Mouse (Mus musculus): ENCODE data around the gene Rcan1.
"Not testable (repeated sequence)": the region's sequence is repeated elsewhere in the genome, so short reads cannot be mapped to it uniquely, and the experiment has no call there.

The Rcan1 gene

GRCm38 (mm10) chr16:92433176-92433575, 37.5 kb downstream of the Rcan1 start:
- DNase-seq (ENCODE audit: low read depth, low spot score): no peak

GRCm38 (mm10) chr16:92430731-92431130, 39.9 kb downstream of the Rcan1 start:
- DNase-seq (ENCODE audit: low read depth, low spot score): no peak

- no peak for DNase-seq (ENCODE audit: low read depth, low spot score)
Measured at GRCm38 (mm10) chr16:92428197-92428950, 42.3 kb downstream of the Rcan1 start.

GRCm38 (mm10) chr16:92426708-92427107, 44.0 kb downstream of the Rcan1 start:
- no peak for DNase-seq (ENCODE audit: low read depth, low spot score)

GRCm38 (mm10) chr16:92425875-92426274, 44.8 kb downstream of the Rcan1 start:
- no peak for DNase-seq (ENCODE audit: low read depth, low spot score)

GRCm38 (mm10) chr16:92423363-92423762, 47.3 kb downstream of the Rcan1 start:
- no peak for DNase-seq (ENCODE audit: low read depth, low spot score)

- DNase-seq (ENCODE audit: low read depth, low spot score): no peak
Measured at GRCm38 (mm10) chr16:92422435-92423362, 48.0 kb downstream of the Rcan1 start.

GRCm38 (mm10) chr16:92421147-92421934, 49.3 kb downstream of the Rcan1 start:
- DNase-seq (ENCODE audit: low read depth, low spot score): no peak

GRCm38 (mm10) chr16:92420641-92421040, 50.0 kb downstream of the Rcan1 start:
- no peak for DNase-seq (ENCODE audit: low read depth, low spot score)

GRCm38 (mm10) chr16:92419099-92419498, 51.6 kb downstream of the Rcan1 start:
- DNase-seq (ENCODE audit: low read depth, low spot score): no peak

- no peak for DNase-seq (ENCODE audit: low read depth, low spot score)
Measured at GRCm38 (mm10) chr16:92417267-92417666, 53.4 kb downstream of the Rcan1 start.

- DNase-seq (ENCODE audit: low read depth, low spot score): no peak
Measured at GRCm38 (mm10) chr16:92415702-92416118, 55.0 kb downstream of the Rcan1 start.

- not testable (repeated sequence) for DNase-seq (ENCODE audit: low read depth, low spot score)
Measured at GRCm38 (mm10) chr16:92415038-92415437, 55.6 kb downstream of the Rcan1 start.

- DNase-seq (ENCODE audit: low read depth, low spot score): no peak
Measured at GRCm38 (mm10) chr16:92412888-92413287, 57.8 kb downstream of the Rcan1 start.

GRCm38 (mm10) chr16:92411981-92412706, 58.5 kb downstream of the Rcan1 start:
- no peak for DNase-seq (ENCODE audit: low read depth, low spot score)

GRCm38 (mm10) chr16:92410344-92410743, 60.3 kb downstream of the Rcan1 start:
- no peak for DNase-seq (ENCODE audit: low read depth, low spot score)

GRCm38 (mm10) chr16:92407883-92408282, 62.8 kb downstream of the Rcan1 start:
- DNase-seq (ENCODE audit: low read depth, low spot score): no peak

GRCm38 (mm10) chr16:92404141-92404540, 66.5 kb downstream of the Rcan1 start:
- no peak for DNase-seq (ENCODE audit: low read depth, low spot score)

- no peak for DNase-seq (ENCODE audit: low read depth, low spot score)
Measured at GRCm38 (mm10) chr16:92403069-92403468, 67.6 kb downstream of the Rcan1 start.

- DNase-seq (ENCODE audit: low read depth, low spot score): no peak
Measured at GRCm38 (mm10) chr16:92402216-92402615, 68.5 kb downstream of the Rcan1 start.

- DNase-seq (ENCODE audit: low read depth, low spot score): no peak
Measured at GRCm38 (mm10) chr16:92401206-92401605, 69.5 kb downstream of the Rcan1 start.
